Mouse (Mus musculus): ENCODE measurements around the gene Apba2.

The Apba2 gene

GRCm38 (mm10) chr7:64728816-64729215 is 227.3 kb downstream of the Apba2 start:
- no peak for DNase-seq (ENCODE audit: low read depth)

DNA sequence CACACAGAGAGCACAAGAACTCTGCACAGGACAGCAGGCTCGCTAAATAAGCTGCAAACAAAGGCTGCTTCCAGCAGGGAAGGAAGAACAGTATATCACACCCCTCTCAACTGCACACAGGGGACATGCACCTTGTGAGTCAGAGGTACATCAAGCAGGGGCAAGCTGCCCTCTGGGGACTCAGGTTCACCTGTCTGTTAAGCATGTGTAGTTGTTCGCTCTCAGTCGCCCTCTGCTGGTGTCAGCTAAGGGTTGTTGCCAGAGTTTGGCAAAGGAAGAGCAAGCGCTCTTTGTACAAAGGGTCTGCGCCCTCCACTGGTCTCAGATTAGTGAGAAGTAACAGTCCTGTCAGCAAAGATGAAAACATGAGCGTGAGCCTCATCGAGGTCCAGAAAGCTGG is 228.3 kb downstream of the Apba2 start:
- DNase-seq (ENCODE audit: low read depth) = no peak

GRCm38 (mm10) chr7:64739131-64739530 is 237.6 kb downstream of the Apba2 start:
- DNase-seq (ENCODE audit: low read depth) = no peak

GRCm38 (mm10) chr7:64741333-64742307 is 240.1 kb downstream of the Apba2 start:
- peak; percentile 53 for DNase-seq (ENCODE audit: low read depth)

DNA sequence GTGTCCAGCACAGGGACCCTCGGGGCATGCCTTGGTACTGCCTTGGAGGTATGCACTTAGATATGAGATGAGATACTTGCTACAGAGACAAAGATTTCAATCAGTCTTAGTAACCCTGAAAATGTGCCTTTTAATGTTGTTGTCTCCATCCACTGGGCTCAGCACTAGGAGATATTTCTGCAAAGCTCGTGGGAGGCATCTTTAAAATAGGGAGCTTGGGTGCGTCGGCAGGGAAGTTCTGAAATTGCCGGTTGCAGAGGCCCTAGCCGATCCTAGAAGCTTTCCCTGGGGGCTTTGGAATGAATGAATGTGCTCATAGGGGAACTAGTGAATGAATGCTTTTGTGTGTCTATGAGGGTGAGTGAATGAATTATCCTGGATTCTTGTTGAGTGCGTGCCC is 242.1 kb downstream of the Apba2 start:
- no peak for DNase-seq (ENCODE audit: low read depth)

DNA sequence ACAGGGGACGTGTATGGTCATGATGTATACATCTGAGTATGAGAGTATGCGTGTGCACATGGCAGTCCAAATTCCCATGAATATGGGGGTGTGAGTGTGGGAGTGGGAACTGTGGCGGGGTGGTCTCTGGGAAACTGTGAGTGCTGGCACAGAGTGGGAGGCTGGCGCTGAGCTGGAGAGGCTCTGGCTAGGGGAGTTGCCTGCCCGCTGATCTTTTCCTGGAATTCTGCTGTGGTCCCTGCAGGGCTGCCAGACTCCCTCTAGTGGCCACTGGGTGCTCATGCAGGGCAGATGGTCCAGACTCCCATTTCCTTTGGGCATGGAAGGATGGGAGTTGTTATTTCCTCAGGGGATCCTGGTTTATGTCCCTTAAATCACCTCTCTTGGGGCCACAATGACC is 250.0 kb downstream of the Apba2 start:
- DNase-seq (ENCODE audit: low read depth) = peak; percentile 4

- DNase-seq (ENCODE audit: low read depth) = no peak
Observed at GRCm38 (mm10) chr7:64752133-64752532, 250.6 kb downstream of the Apba2 start.

DNA sequence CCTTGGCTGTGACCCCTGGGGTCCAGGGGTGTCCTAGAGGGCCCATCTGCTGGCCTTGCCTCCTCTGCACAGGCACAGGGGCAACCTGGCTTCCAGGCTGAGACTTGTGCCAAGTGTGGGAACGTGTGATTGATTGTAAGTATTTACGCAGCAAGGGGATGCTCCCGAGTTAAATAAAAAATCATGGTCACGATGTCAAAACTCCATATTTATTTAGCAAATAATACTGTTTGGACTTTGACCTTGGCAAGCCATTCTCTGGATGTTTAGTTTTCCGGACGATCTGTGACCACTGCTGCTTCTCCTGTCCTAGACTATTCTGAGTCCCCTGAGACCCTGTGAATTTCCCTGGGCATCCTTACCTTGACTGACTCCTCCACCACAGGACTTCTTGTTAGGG is 252.2 kb downstream of the Apba2 start:
- DNase-seq (ENCODE audit: low read depth) = no peak

GRCm38 (mm10) chr7:64754161-64754560 is 252.7 kb downstream of the Apba2 start:
- DNase-seq (ENCODE audit: low read depth) = no peak

DNA sequence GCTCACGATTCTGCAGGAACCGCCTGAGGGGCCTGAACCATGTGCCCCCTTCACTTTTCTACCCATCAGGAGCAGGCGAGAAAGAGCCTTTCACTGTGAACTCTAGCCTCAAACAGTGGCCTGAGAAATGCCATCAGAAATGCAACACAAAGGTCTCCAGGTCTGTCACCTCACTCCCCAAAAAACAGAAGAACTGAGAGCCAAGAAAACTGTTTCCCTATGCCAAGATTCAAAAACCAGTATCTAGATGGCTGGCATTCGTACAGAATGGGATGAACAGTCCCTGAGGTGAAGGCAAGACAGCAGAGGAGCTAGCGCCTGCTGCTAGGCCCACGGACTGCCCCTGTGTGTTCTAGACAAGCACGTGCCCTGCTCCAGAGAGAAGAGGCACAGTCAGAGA is 253.6 kb downstream of the Apba2 start:
- DNase-seq (ENCODE audit: low read depth) = no peak

- no peak for DNase-seq (ENCODE audit: low read depth)
Observed at GRCm38 (mm10) chr7:64765595-64765994, 264.1 kb downstream of the Apba2 start.

GRCm38 (mm10) chr7:64769768-64770167 is 268.3 kb downstream of the Apba2 start:
- no peak for DNase-seq (ENCODE audit: low read depth)

- no peak for DNase-seq (ENCODE audit: low read depth)
Observed at GRCm38 (mm10) chr7:64770779-64771390, 269.4 kb downstream of the Apba2 start.

- no peak for DNase-seq (ENCODE audit: low read depth)
Observed at GRCm38 (mm10) chr7:64773465-64773864, 272.0 kb downstream of the Apba2 start.

GRCm38 (mm10) chr7:64776708-64777489 is 275.4 kb downstream of the Apba2 start:
- no peak for DNase-seq (ENCODE audit: low read depth)

GRCm38 (mm10) chr7:64779501-64779900 is 278.0 kb downstream of the Apba2 start:
- DNase-seq (ENCODE audit: low read depth) = no peak

- no peak for DNase-seq (ENCODE audit: low read depth)
Observed at GRCm38 (mm10) chr7:64785040-64785439, 283.5 kb downstream of the Apba2 start.

- no peak for DNase-seq (ENCODE audit: low read depth)
Observed at GRCm38 (mm10) chr7:64791145-64791544, 289.6 kb downstream of the Apba2 start.

DNA sequence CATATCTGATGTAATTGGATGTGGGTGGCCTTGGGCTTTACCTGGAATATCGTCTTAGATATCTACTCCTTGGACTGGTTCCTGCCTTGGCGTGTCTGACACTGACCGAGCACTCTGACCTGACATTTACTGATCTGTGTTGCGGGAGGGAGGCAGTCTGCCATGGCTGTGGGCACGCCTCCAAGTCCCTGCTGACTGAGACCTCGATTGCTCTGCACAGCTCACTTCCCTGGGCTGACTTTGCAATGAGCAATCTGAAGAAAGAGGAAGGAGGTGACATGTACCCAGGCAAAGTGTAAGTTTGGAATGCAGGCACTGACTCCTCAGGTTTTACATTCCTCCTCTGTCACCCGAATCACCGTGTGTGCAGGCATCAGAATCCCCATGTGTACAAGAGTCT is 290.5 kb downstream of the Apba2 start:
- DNase-seq (ENCODE audit: low read depth) = no peak

DNA sequence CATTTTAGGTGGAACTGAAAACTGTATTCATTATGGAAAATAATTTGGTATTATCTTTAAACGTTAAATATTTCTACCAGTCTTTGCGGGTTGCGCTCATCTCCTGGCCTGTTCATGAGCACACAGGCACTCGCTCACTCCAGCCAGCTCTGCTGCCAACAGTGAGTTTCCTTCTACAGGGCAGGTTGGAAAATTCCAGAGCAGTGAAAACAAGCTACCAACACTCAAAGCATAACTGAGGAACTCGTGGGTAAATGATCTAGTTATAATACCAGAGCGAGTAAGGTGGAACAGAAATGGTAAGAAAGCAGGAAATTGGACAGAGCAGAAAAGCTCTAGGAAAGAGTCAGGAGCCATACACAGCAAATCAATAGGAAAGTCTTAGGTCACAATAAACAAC is 294.0 kb downstream of the Apba2 start:
- DNase-seq (ENCODE audit: low read depth) = no peak
